Mouse (Mus musculus) stomach, embryonic 15.5 days (tissue): ENCODE data around the gene Pld1. TPM values are rescaled to one million over a fixed set of nuclear protein-coding genes. Genes with fewer than 3 reads are reported as not detected.
"Not testable (repeated sequence)": the region's sequence is repeated elsewhere in the genome, so short reads cannot be mapped to it uniquely, and the experiment has no call there.

ENCODE experiments used
- ATAC-seq: fragments of 200-750 bp; cut with Nextera tagmentation; 2 replicates; pipeline ENCODE4 v1.8.0; 2017; ENCODE audit warnings: low read depth, moderate number of reproducible peaks, moderate TSS enrichment; ENCODE audit not compliant: insufficient read depth, low FRiP score
- H3K27ac ChIP-seq: fragments of 300-500 bp; sonication (generic); 2 replicates; pipeline ENCODE4 v1.5.1; 2015; ENCODE audit warnings: mild to moderate bottlenecking, inconsistent platforms
- H3K27me3 ChIP-seq: fragments of 300-500 bp; sonication (generic); replicated peaks from 2 replicates; pipeline ENCODE4 v1.6.1; 2015; ENCODE audit warnings: inconsistent platforms
- H3K36me3 ChIP-seq: fragments of 300-500 bp; sonication (generic); 2 replicates; pipeline ENCODE4 v1.6.1; 2015; ENCODE audit warnings: inconsistent platforms
- H3K4me1 ChIP-seq: fragments of 300-500 bp; sonication (generic); 2 replicates; pipeline ENCODE4 v1.6.1; 2015; ENCODE audit warnings: inconsistent platforms
- H3K4me2 ChIP-seq: fragments of 300-500 bp; sonication (generic); 2 replicates; pipeline ENCODE4 v1.6.1; 2015; ENCODE audit warnings: mild to moderate bottlenecking, inconsistent platforms
- H3K4me3 ChIP-seq: fragments of 300-500 bp; sonication (generic); replicated peaks from 2 replicates; pipeline ENCODE4 v1.5.1; 2015; ENCODE audit warnings: inconsistent platforms
- H3K9ac ChIP-seq: fragments of 300-500 bp; sonication (generic); 2 replicates; pipeline ENCODE4 v1.6.1; 2015; ENCODE audit warnings: inconsistent platforms
- H3K9me3 ChIP-seq: fragments of 300-500 bp; sonication (generic); 2 replicates; pipeline ENCODE4 v1.6.1; 2016; ENCODE audit warnings: inconsistent platforms
- WGBS: fragments of 180-500 bp; shearing (Covaris S2); methylation state at CpG from one replicate; pipeline ENCODE4 v1.1.7; 2015; 5-methylcytosine and 5-hydroxymethylcytosine counted together
- polyA plus RNA-seq: library from polyadenylated mRNA; unstranded; fragments of >200 nt; fragmentation: Nextera tagmentation; extraction: Ambion mirVana; gene quantifications from 2 replicates; pipeline ENCODE4 v1.2.1, GENCODE M21; 2015

Gene Pld1
- polyA plus RNA-seq, 1 experiment from 2014 or later = 7.1 TPM

DNA sequence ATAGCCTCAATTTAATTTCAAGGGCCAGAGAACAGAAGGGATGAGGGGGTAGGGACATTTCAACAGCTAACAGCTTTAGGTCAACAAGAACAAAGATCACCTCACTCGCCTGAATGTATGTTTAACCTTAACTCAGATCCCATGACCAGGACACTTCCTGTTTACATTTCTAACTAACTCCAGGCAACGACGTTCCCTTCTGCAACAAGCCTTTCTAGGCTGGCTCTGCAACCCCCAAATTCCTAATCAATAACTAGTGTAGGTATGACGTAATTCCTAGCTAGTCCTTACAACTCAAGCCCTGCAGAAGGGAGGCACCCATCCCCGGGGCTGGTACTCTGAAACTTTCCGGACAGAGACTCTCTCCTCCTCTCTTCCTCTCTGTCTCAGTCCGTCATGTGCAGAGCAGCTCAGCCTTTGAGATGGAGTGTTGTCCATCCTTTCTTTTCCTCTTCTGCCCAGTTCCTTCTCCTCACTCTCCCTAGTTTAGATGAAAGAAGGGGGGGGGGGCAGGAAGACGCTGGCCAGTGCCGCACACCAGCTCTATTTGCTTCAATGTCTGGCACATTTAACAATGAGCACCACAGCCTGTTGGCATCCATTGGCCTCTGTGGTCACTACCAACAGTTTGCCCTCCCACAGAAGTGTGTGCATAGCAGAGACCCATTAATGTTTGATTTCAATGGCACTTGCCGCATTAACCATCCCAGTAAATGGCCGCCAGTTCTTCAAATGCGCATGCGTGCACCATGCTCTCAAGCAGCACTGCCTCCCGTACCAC, 19.6 kb upstream of the Pld1 start:
- Histone ChIP-seq H3K9ac (no peak overlapping the region), H3K4me3 (no peak overlapping the region), H3K9me3 (no peaks in the 10 kb centered on the region), H3K4me2 (no peak overlapping the region), H3K4me1 (no peaks in the 10 kb centered on the region), H3K27ac (no peak overlapping the region), H3K36me3 (no peaks in the 10 kb centered on the region), H3K27me3 (no peaks in the 10 kb centered on the region)
- ATAC-seq = peak; percentile 27; the same call in 1 of the 2 replicates
- 74% methylated on average over 14 of the region's 14 CpGs for WGBS

- no peak overlapping the region for H3K4me2 ChIP-seq
- H3K4me1 ChIP-seq = no peaks in the 10 kb centered on the region
- no peaks in the 10 kb centered on the region for H3K9me3 ChIP-seq
- no peak overlapping the region for H3K9ac ChIP-seq
- H3K27ac ChIP-seq = no peak overlapping the region
- no peaks in the 10 kb centered on the region for H3K36me3 ChIP-seq
- no peak overlapping the region for H3K4me3 ChIP-seq
- no peaks in the 10 kb centered on the region for H3K27me3 ChIP-seq
- no peak for ATAC-seq
- WGBS = 83% methylated on average over 11 of the region's 11 CpGs
These were observed 17.1 kb upstream of the Pld1 start for GRCm38 (mm10) chr3:27921268-27922020.

- 70% methylated on average over 3 of the region's 3 CpGs for WGBS
These were observed 14.5 kb upstream of the Pld1 start for GRCm38 (mm10) chr3:27924037-27924436.

DNA sequence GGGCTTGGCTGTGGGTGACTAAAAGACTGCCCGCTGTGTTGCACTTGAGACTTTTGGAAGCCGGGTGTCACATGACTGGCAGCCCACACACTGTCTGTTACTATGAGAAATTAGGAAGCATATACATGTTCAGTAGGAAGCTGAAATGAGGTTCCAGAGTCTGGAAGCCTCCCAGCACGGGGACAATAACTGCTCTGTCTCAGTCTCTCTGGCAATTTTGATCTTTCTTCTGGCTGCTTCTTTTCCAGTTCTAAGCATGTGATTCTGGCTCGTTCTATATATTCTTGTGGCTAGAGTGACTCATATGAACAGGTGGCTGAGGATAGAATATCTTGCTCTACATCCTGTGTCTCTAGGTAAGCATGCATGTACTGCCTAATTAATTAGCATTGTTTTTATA, 9.3 kb upstream of the Pld1 start:
- no peak overlapping the region for H3K4me3 ChIP-seq
- no peaks in the 10 kb centered on the region for H3K27me3 ChIP-seq
- no peaks in the 10 kb centered on the region for H3K36me3 ChIP-seq
- H3K4me1 ChIP-seq = no peaks in the 10 kb centered on the region
- H3K9ac ChIP-seq = no peak overlapping the region
- 79% methylated on average over 4 of the region's 4 CpGs for WGBS
- ATAC-seq = no peak
- no peak overlapping the region for H3K27ac ChIP-seq
- no peaks in the 10 kb centered on the region for H3K9me3 ChIP-seq
- H3K4me2 ChIP-seq = no peak overlapping the region

More at GRCm38 (mm10) chr3:27924037-27924436, 14.5 kb upstream of the Pld1 start:
- no peaks in the 10 kb centered on the region for H3K27me3 ChIP-seq
- no peaks in the 10 kb centered on the region for H3K4me1 ChIP-seq
- H3K4me3 ChIP-seq = no peak overlapping the region
- no peaks in the 10 kb centered on the region for H3K36me3 ChIP-seq
- no peak for ATAC-seq
- no peaks in the 10 kb centered on the region for H3K9me3 ChIP-seq
- H3K27ac ChIP-seq = no peak overlapping the region
- H3K4me2 ChIP-seq = no peak overlapping the region
- no peak overlapping the region for H3K9ac ChIP-seq

DNA sequence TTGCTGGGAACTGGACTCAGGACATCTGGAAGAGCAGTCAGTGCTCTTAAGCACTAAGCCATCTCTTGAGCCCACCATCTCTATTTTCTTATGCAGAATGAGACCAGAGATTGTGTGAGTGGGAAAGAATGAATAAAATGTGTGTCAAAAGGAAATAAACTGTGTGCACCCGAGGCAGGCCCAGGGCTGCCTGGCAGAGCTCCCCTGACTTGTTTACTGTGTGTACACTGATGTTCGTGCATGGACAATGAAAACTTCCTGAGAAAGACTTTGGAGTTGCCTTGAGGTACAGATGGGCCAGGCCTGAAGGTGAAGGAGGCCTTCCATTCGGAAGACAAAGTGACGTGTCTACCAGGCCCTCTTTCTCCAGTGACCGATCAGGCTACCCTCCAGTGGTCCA, 6.1 kb upstream of the Pld1 start:
- WGBS = 82% methylated on average over 5 of the region's 5 CpGs
- H3K9me3 ChIP-seq = no peaks in the 10 kb centered on the region

DNA sequence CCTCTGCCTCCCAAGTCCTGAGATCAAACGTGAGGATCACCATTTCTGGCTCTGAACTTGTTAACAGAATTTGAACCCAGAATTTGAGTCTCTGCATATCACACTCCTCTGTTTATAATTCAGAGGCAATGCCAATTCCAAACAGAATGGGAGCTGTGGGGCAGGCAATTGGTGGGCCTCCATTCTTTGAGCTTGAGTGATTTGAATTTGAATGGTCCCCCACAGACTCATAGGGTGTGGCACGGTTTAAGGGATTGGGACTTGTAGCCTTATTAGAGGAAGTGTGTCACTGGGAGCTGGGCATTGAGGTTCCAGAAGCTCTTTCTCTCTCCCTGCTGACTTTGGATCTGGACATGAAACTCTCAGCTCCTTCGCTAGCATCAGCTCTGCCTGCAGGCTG, 2.9 kb upstream of the Pld1 start:
- Histone ChIP-seq H3K4me1 (peaks cover 7% of the 10 kb centered on the region; the same call in 1 of the 2 replicates), H3K36me3 (no peaks in the 10 kb centered on the region), H3K9me3 (no peaks in the 10 kb centered on the region), H3K27me3 (no peaks in the 10 kb centered on the region), H3K9ac (no peak overlapping the region), H3K4me3 (no peak overlapping the region), H3K27ac (no peak overlapping the region), H3K4me2 (no peak overlapping the region)
- no peak for ATAC-seq
- WGBS = 82% methylated on average over 3 of the region's 3 CpGs

More for the DNA sequence above, 6.1 kb upstream of the Pld1 start:
- Histone ChIP-seq H3K4me3 (no peak overlapping the region), H3K27me3 (no peaks in the 10 kb centered on the region), H3K4me1 (no peaks in the 10 kb centered on the region), H3K36me3 (no peaks in the 10 kb centered on the region), H3K27ac (no peak overlapping the region), H3K9ac (no peak overlapping the region), H3K4me2 (no peak overlapping the region)
- no peak for ATAC-seq

- no peak for ATAC-seq
- 79% methylated on average over 5 of the region's 5 CpGs for WGBS
- no peak overlapping the region for H3K9ac ChIP-seq
- H3K36me3 ChIP-seq = no peaks in the 10 kb centered on the region
- H3K27me3 ChIP-seq = no peaks in the 10 kb centered on the region
- H3K4me3 ChIP-seq = no peak overlapping the region
- H3K4me1 ChIP-seq = peaks cover 7% of the 10 kb centered on the region; the same call in 1 of the 2 replicates
- no peak overlapping the region for H3K27ac ChIP-seq
- H3K9me3 ChIP-seq = no peaks in the 10 kb centered on the region
- no peak overlapping the region for H3K4me2 ChIP-seq
These were observed 1.8 kb upstream of the Pld1 start for GRCm38 (mm10) chr3:27936731-27937130.

DNA sequence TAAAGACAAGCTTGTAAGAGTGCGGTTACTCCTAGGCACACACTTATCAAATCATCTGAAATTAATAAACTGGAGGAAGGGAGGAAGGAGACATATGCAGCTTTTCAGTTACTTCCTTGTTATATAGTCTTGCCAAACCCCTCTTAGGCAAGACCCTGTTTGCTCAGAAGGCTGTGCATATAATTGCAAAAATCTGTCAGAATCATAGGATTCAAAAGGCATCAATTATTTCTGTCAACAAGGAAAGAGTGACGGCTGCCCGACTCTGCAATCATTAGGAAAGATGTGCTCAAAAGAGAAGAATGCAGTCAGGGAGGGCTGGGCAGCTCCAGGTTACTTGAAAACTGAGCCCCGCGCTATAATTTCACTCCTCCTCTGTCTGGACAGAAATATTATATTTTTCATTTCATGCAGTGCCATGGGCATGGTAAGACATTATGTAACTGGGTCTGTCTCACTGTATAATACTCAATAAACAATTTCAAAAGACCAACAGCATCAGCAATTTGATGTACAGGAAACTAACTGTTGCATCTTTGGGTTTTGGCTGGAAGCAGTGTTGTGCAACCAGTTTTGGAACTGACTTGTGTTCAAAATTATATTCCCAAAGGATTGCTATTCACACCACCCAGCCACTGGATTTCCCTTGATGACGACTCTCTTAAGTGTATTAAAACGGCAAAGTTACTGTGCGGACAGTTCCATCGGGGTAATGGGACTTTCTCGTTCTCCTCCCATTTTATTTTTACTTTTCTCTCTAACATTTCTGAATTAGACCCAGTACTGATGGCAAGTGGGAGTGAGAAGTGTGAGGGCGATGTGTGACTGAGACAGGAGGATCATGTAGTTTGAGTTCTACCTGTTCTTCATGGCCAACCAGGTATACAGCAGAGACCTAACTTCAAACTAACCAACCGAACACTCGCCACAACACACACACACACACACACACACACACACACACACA, 1.1 kb upstream of the Pld1 start:
- Histone ChIP-seq H3K27ac (no peak overlapping the region), H3K4me3 (no peak overlapping the region), H3K36me3 (no peaks in the 10 kb centered on the region), H3K4me2 (no peak overlapping the region), H3K9ac (no peak overlapping the region), H3K9me3 (no peaks in the 10 kb centered on the region), H3K4me1 (peaks cover 7% of the 10 kb centered on the region; the same call in 1 of the 2 replicates), H3K27me3 (no peaks in the 10 kb centered on the region)
- WGBS = 76% methylated on average over 13 of the region's 13 CpGs
- no peak for ATAC-seq

DNA sequence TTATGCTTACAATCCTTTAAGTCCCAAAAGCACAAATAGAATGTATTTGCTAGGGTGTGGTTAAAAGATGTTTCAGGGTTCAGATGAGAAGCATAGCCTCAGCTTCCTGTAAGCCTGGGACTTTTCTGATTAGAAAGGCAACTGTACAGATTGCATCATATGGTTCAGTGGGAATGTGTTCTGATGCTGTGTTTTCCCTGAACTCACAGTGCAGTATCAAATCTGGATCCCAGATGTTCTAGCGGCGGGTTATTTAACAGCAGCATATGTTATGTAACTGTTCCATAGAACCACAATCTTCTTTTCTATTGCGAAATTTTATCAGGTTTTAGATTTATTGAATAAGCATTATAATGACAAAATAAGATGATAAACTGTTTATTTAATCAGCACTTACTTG, 3.1 kb downstream of the Pld1 start:
- ATAC-seq = no peak
- no peaks in the 10 kb centered on the region for H3K27me3 ChIP-seq
- no peak overlapping the region for H3K27ac ChIP-seq
- no peak overlapping the region for H3K4me2 ChIP-seq
- peaks cover 7% of the 10 kb centered on the region; the same call in 1 of the 2 replicates for H3K4me1 ChIP-seq
- H3K9ac ChIP-seq = no peak overlapping the region
- no peaks in the 10 kb centered on the region for H3K36me3 ChIP-seq
- 79% methylated on average over 3 of the region's 3 CpGs for WGBS
- H3K9me3 ChIP-seq = no peaks in the 10 kb centered on the region
- H3K4me3 ChIP-seq = no peak overlapping the region

GRCm38 (mm10) chr3:27942991-27943390, 4.5 kb downstream of the Pld1 start:
- Histone ChIP-seq H3K27me3 (no peaks in the 10 kb centered on the region), H3K27ac (no peak overlapping the region), H3K4me3 (no peak overlapping the region), H3K36me3 (no peaks in the 10 kb centered on the region), H3K4me1 (peaks cover 7% of the 10 kb centered on the region; the same call in 1 of the 2 replicates), H3K9me3 (no peaks in the 10 kb centered on the region), H3K4me2 (no peak overlapping the region), H3K9ac (no peak overlapping the region)
- no peak for ATAC-seq
- 67% methylated on average over 7 of the region's 7 CpGs for WGBS

DNA sequence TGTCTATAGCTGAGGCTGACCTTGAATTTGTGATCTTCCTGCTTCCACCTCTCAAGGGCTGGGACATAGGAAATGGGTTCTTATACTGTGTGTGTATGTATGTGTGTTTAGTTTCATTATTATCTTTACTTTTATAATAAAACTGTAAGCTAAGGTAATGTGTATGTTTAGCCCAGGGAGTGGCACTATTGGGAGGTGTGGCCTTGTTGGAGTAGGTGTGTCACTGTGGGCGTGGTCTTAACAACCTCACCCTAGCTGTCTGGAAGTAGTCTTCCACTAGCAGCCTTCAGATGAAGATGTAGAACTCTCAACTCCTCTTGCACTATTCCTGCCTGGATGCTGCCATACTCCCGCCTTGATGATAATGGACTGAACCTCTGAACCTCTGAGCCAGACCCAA, 6.9 kb downstream of the Pld1 start:
- H3K4me2 ChIP-seq, H3K9me3 ChIP-seq, H3K9ac ChIP-seq, H3K4me3 ChIP-seq, H3K4me1 ChIP-seq, H3K27ac ChIP-seq, ATAC-seq, H3K36me3 ChIP-seq, H3K27me3 ChIP-seq: not testable (repeated sequence)
- 73% methylated on average over 2 of the region's 2 CpGs for WGBS
